Mouse (Mus musculus) forebrain, embryonic 15.5 days (tissue): ENCODE measurements around the gene Wwox. TPM values are rescaled to one million over a fixed set of nuclear protein-coding genes. Genes with fewer than 3 reads are reported as not detected.

Experiments used
- ATAC-seq: fragments of 200-750 bp; cut with Nextera tagmentation; replicated peaks from 2 replicates; pipeline ENCODE4 v1.8.0; 2017; ENCODE audit warnings: mild to moderate bottlenecking, moderate TSS enrichment, moderate library complexity
- H3K27ac ChIP-seq: fragments of 300-500 bp; sonication (generic); replicated peaks from 2 replicates; pipeline ENCODE4 v1.5.1; 2015; ENCODE audit warnings: mild to moderate bottlenecking, inconsistent platforms
- H3K27me3 ChIP-seq: fragments of 300-500 bp; sonication (generic); 2 replicates; pipeline ENCODE4 v1.6.1; 2015; ENCODE audit warnings: inconsistent platforms
- H3K36me3 ChIP-seq: fragments of 300-500 bp; sonication (generic); 2 replicates; pipeline ENCODE4 v1.6.1; 2015; ENCODE audit warnings: mild to moderate bottlenecking, inconsistent platforms
- H3K4me1 ChIP-seq: fragments of 300-500 bp; sonication (generic); 2 replicates; pipeline ENCODE4 v1.6.1; 2015; ENCODE audit warnings: inconsistent platforms
- H3K4me2 ChIP-seq: fragments of 300-500 bp; sonication (generic); replicated peaks from 2 replicates; pipeline ENCODE4 v1.6.1; 2015; ENCODE audit warnings: mild to moderate bottlenecking, inconsistent platforms
- H3K4me3 ChIP-seq: fragments of 300-500 bp; sonication (generic); 2 replicates; pipeline ENCODE4 v1.5.1; 2015; ENCODE audit warnings: mild to moderate bottlenecking, inconsistent platforms
- H3K9ac ChIP-seq: fragments of 300-500 bp; sonication (generic); replicated peaks from 2 replicates; pipeline ENCODE4 v1.6.1; 2015; ENCODE audit warnings: mild to moderate bottlenecking, inconsistent platforms
- H3K9me3 ChIP-seq: fragments of 300-500 bp; sonication (generic); 2 replicates; pipeline ENCODE4 v1.6.1; 2016; ENCODE audit warnings: inconsistent platforms
- WGBS: fragments of 180-500 bp; shearing (Covaris S2); methylation state at CpG from one replicate; pipeline ENCODE4 v1.1.7; 2015; ENCODE audit warnings: mixed read lengths; 5-methylcytosine and 5-hydroxymethylcytosine counted together
- polyA plus RNA-seq: library from polyadenylated mRNA; unstranded; fragments of >200 nt; fragmentation: Nextera tagmentation; extraction: Ambion mirVana; gene quantifications from 2 replicates; pipeline ENCODE4 v1.2.1, GENCODE M21; 2015

Wwox gene
- polyA plus RNA-seq, 1 experiment from 2014 or later = 10.7 TPM

- H3K9me3 ChIP-seq = no peaks in the 10 kb centered on the region
- H3K4me1 ChIP-seq = peaks cover 31% of the 10 kb centered on the region
- H3K9ac ChIP-seq = no peak overlapping the region
- H3K27ac ChIP-seq = peak overlapping the region; percentile 40; the same call in 1 of the 2 replicates
- H3K36me3 ChIP-seq = no peaks in the 10 kb centered on the region
- 0 out of 2 replicates have a peak, but pooled peaks cover 2% of the 10 kb centered on the region for H3K27me3 ChIP-seq
- no peak overlapping the region for H3K4me3 ChIP-seq
- ATAC-seq = peak; percentile 83
- WGBS = 28% methylated on average over 16 of the region's 16 CpGs
- H3K4me2 ChIP-seq = peak overlapping the region; percentile 25; the same call in 1 of the 2 replicates
Observed at GRCm38 (mm10) chr8:114889578-114890374, 450.3 kb downstream of the Wwox start.

GRCm38 (mm10) chr8:114890478-114890877, 451.0 kb downstream of the Wwox start:
- no peaks in the 10 kb centered on the region for H3K9me3 ChIP-seq
- no peak overlapping the region for H3K4me3 ChIP-seq
- no peak overlapping the region for H3K9ac ChIP-seq
- ATAC-seq = peak; percentile 30; the same call in 1 of the 2 replicates
- H3K4me1 ChIP-seq = peaks cover 24% of the 10 kb centered on the region
- 0 out of 2 replicates have a peak, but pooled peaks cover 2% of the 10 kb centered on the region for H3K27me3 ChIP-seq
- no peak overlapping the region for H3K4me2 ChIP-seq
- H3K27ac ChIP-seq = 0 out of 2 replicates have a peak overlapping the region, but pooled peaks have one; percentile 40
- H3K36me3 ChIP-seq = no peaks in the 10 kb centered on the region
- WGBS = 45% methylated on average over 5 of the region's 5 CpGs

- Histone ChIP-seq H3K4me2 (no peak overlapping the region), H3K36me3 (no peaks in the 10 kb centered on the region), H3K27ac (no peak overlapping the region), H3K27me3 (0 out of 2 replicates have a peak, but pooled peaks cover 2% of the 10 kb centered on the region), H3K9me3 (no peaks in the 10 kb centered on the region), H3K4me1 (peaks cover 20% of the 10 kb centered on the region), H3K9ac (no peak overlapping the region), H3K4me3 (no peak overlapping the region)
- WGBS = 61% methylated on average over 4 of the region's 4 CpGs
- no peak for ATAC-seq
Observed at GRCm38 (mm10) chr8:114891252-114891651, 451.8 kb downstream of the Wwox start.

GRCm38 (mm10) chr8:114897432-114897831, 458.0 kb downstream of the Wwox start:
- Histone ChIP-seq H3K27ac (no peak overlapping the region), H3K9ac (no peak overlapping the region), H3K4me3 (no peak overlapping the region), H3K36me3 (no peaks in the 10 kb centered on the region), H3K9me3 (no peaks in the 10 kb centered on the region), H3K27me3 (peaks cover 8% of the 10 kb centered on the region; the same call in 1 of the 2 replicates), H3K4me1 (peaks cover 12% of the 10 kb centered on the region), H3K4me2 (no peak overlapping the region)
- WGBS = 77% methylated on average over 8 of the region's 8 CpGs
- ATAC-seq = no peak

DNA sequence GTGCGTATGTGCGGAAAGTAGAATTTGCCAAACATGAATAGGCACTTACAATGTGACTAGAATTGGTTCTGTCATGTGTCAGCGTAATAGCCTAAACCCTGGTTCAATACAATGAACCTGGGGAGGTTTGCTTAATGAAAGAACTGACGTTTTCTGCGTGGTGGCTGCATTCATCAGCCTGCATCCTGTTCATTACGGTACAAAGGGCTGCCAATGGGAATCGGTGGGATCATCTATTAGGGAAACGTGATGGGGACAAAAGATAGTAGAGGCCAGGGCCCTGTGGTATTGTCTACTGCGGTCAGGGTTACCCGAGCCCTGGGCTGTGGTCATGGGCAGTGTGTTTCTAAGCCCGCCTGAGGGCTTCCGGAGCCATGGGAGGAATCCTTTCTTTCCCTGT, 459.7 kb downstream of the Wwox start:
- Histone ChIP-seq H3K4me2 (no peak overlapping the region), H3K27ac (no peak overlapping the region)

GRCm38 (mm10) chr8:114902584-114902983, 463.1 kb downstream of the Wwox start:
- Histone ChIP-seq H3K27ac (no peak overlapping the region), H3K27me3 (peaks cover 6% of the 10 kb centered on the region; the same call in 1 of the 2 replicates), H3K4me2 (no peak overlapping the region), H3K4me3 (no peak overlapping the region), H3K9ac (no peak overlapping the region), H3K4me1 (peaks cover 12% of the 10 kb centered on the region), H3K9me3 (no peaks in the 10 kb centered on the region), H3K36me3 (no peaks in the 10 kb centered on the region)
- WGBS = 91% methylated on average over 5 of the region's 5 CpGs
- no peak for ATAC-seq

More for the DNA sequence above, 459.7 kb downstream of the Wwox start:
- 0 out of 2 replicates have a peak, but pooled peaks have one; percentile 41 for ATAC-seq
- peaks cover 12% of the 10 kb centered on the region for H3K4me1 ChIP-seq
- H3K9me3 ChIP-seq = no peaks in the 10 kb centered on the region
- H3K27me3 ChIP-seq = peaks cover 6% of the 10 kb centered on the region; the same call in 1 of the 2 replicates
- no peak overlapping the region for H3K9ac ChIP-seq
- 8% methylated on average over 12 of the region's 12 CpGs for WGBS
- no peak overlapping the region for H3K4me3 ChIP-seq
- H3K36me3 ChIP-seq = no peaks in the 10 kb centered on the region

DNA sequence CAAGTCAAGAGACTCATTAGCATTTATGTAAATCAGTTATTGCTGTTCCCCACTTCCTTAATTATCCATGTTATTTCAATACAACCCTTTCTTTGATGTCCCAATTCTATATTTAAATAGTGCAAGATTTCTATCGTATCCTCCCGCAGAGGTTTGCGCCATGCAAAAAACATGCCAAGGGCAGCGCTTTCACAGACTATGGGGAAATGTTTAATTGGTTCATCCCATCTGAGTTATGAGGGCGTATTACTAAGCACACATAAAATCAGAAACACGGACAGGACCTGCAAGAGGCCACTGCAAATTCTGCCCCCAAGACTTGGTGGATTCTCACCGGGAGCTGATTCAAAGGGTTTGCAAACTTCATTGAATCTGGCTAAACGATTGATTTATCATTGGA, 468.6 kb downstream of the Wwox start:
- Histone ChIP-seq H3K9ac (no peak overlapping the region), H3K4me3 (no peak overlapping the region), H3K4me2 (no peak overlapping the region), H3K4me1 (peaks cover 12% of the 10 kb centered on the region), H3K27me3 (no peaks in the 10 kb centered on the region), H3K9me3 (no peaks in the 10 kb centered on the region), H3K36me3 (no peaks in the 10 kb centered on the region), H3K27ac (no peak overlapping the region)
- ATAC-seq = no peak
- 62% methylated on average over 8 of the region's 8 CpGs for WGBS

DNA sequence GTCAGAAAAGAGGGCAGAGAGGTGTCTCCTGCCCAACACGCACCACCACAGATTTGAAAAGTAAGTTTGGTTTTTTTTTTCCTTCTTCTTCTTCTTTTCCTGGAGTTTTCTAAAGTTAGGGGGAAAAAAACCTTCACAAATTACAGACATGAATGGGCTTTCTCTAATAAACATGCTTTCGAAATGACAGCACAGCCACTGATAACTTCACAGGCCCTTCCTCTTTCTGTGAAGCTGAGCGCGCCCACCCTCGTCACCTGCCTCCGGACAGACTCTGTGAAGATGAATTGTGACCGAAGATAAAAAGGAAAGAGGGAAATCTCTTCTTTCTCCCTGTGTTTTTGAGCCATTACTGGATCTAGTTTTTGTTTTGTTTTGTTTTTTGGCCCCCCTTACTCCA, 469.1 kb downstream of the Wwox start:
- no peak overlapping the region for H3K4me2 ChIP-seq
- no peaks in the 10 kb centered on the region for H3K36me3 ChIP-seq
- H3K27ac ChIP-seq = no peak overlapping the region
- H3K4me3 ChIP-seq = no peak overlapping the region
- H3K9ac ChIP-seq = no peak overlapping the region
- H3K4me1 ChIP-seq = peaks cover 12% of the 10 kb centered on the region
- 93% methylated on average over 7 of the region's 7 CpGs for WGBS
- H3K27me3 ChIP-seq = no peaks in the 10 kb centered on the region
- H3K9me3 ChIP-seq = no peaks in the 10 kb centered on the region
- ATAC-seq = no peak

DNA sequence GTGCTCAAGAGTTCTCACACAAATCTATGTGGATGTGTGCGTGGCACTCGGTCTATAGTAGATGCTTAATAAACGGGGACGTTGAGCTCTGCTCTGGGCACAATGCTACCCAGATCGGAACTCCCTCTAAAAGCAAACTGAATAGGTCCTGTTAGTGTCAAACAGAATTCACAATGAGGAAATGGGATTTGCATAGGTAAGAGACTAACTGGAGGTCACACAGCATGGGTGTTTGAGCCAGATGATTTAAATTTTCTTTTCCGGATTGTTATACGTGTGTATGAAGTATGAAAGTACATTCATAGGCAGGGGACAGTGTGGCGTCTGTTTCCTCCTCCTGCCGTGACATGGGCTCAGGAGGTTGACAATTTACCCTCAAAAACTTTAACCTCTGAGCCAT, 469.7 kb downstream of the Wwox start:
- H3K9ac ChIP-seq = no peak overlapping the region
- 74% methylated on average over 9 of the region's 9 CpGs for WGBS
- no peak for ATAC-seq
- no peak overlapping the region for H3K27ac ChIP-seq
- H3K4me1 ChIP-seq = peaks cover 12% of the 10 kb centered on the region
- no peaks in the 10 kb centered on the region for H3K9me3 ChIP-seq
- H3K4me2 ChIP-seq = no peak overlapping the region
- no peaks in the 10 kb centered on the region for H3K27me3 ChIP-seq
- H3K4me3 ChIP-seq = no peak overlapping the region
- no peaks in the 10 kb centered on the region for H3K36me3 ChIP-seq

DNA sequence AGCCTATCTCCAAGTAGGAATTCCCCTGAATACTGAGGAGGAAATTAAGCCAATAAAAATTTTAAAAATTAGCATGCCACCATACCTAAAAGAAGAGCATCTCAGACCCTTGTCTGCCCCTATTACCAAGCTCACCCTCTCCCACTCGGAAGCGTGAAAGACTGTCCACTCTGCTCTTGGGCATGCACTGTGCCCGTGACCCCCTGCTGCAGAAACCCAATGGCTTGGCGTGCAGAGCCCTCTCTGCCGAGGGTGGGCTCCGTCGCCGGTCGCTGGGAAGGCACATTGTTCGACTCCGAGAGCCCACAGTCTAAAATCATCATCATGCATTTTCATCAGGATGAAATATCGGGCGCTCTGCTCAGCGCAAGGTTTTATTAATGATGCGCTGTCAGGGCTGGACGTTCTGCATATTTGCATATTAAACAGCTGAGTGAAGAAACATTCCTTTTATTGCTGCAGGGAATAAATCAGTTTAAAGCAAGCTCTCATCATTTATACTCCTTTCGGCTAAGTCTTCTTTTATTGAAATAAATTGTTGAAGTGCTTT, 471.7 kb downstream of the Wwox start:
- Histone ChIP-seq H3K36me3 (no peaks in the 10 kb centered on the region), H3K9ac (no peak overlapping the region; the same call in 1 of the 2 replicates), H3K9me3 (no peaks in the 10 kb centered on the region), H3K4me1 (peaks cover 12% of the 10 kb centered on the region), H3K27me3 (no peaks in the 10 kb centered on the region), H3K4me3 (0 out of 2 replicates have a peak overlapping the region, but pooled peaks have one; percentile 4), H3K4me2 (peak overlapping the region; percentile 36), H3K27ac (no peak overlapping the region)
- 26% methylated on average over 17 of the region's 17 CpGs for WGBS
- ATAC-seq = no peak

GRCm38 (mm10) chr8:114923629-114924028, 484.2 kb downstream of the Wwox start:
- no peak for ATAC-seq
- Histone ChIP-seq H3K27me3 (peaks cover 9% of the 10 kb centered on the region; the same call in 1 of the 2 replicates), H3K4me3 (no peak overlapping the region), H3K9me3 (no peaks in the 10 kb centered on the region), H3K9ac (no peak overlapping the region), H3K4me1 (no peaks in the 10 kb centered on the region), H3K36me3 (no peaks in the 10 kb centered on the region), H3K27ac (no peak overlapping the region), H3K4me2 (no peak overlapping the region)
- WGBS = 60% methylated on average over 7 of the region's 7 CpGs

GRCm38 (mm10) chr8:114927412-114927811, 488.0 kb downstream of the Wwox start:
- 67% methylated on average over 8 of the region's 8 CpGs for WGBS
- ATAC-seq = no peak
- no peak overlapping the region for H3K9ac ChIP-seq
- H3K27ac ChIP-seq = no peak overlapping the region
- 0 out of 2 replicates have a peak, but pooled peaks cover 4% of the 10 kb centered on the region for H3K4me1 ChIP-seq
- H3K36me3 ChIP-seq = no peaks in the 10 kb centered on the region
- H3K4me3 ChIP-seq = no peak overlapping the region
- no peak overlapping the region for H3K4me2 ChIP-seq
- no peaks in the 10 kb centered on the region for H3K9me3 ChIP-seq
- peaks cover 34% of the 10 kb centered on the region; the same call in 1 of the 2 replicates for H3K27me3 ChIP-seq
